Mouse (Mus musculus) cortical plate, adult 2 months (tissue): ENCODE measurements at regions not wholly inside any gene's neighbourhood (a gene's known extent, or its start where the extent isn't known, plus 50 kb on each side); places are given as distances from the start of the nearest gene placed in this dataset.

ENCODE experiments used
- CTCF ChIP-seq: fragments of 200-500 bp; IDR thresholded peaks from 2 replicates; pipeline ENCODE4 v1.5.1; 2011; ENCODE audit warnings: mild to moderate bottlenecking, control low read depth, low read length; ENCODE audit not compliant: insufficient read depth; ENCODE audit errors: extremely low read depth
- POLR2A ChIP-seq: fragments of 200-500 bp; IDR thresholded peaks from 2 replicates; pipeline ENCODE4 v1.6.1; 2011; ENCODE audit warnings: mild to moderate bottlenecking, low read length, control low read depth; ENCODE audit not compliant: insufficient read depth; ENCODE audit errors: extremely low read depth

- TF ChIP-seq CTCF (no peak), POLR2A (no peak)
Measured at GRCm38 (mm10) chr12:31170111-31170510, 70.5 kb upstream of the Gm6993 start.
